27 mouse cellular contexts compared by ENCODE assay signal in genomic region chr11:107045546-107045945, GRCm38 (mm10). TPM values are rescaled to one million over a fixed set of nuclear protein-coding genes. Genes with fewer than 3 reads are reported as not detected.
"Had no signal": no experiment of that assay in that cellular context is flagged by ENCODE, and none has a peak within 500 bp of the region (broad histone marks: within the 10 kb centered on the region; RNA-seq: fewer than 3 reads in every experiment).

No protein-coding gene starts in this region.

- H3K9ac ChIP-seq: forebrain, postnatal 0 days; heart, embryonic 13.5 days; heart, embryonic 15.5 days; hindbrain, embryonic 13.5 days; hindbrain, embryonic 15.5 days; kidney, embryonic 15.5 days; limb, embryonic 13.5 days; limb, embryonic 15.5 days; liver, embryonic 15.5 days had no signal

- H3K4me3 ChIP-seq: heart, adult 2 months; heart, embryonic 13.5 days; heart, embryonic 15.5 days; hindbrain, embryonic 13.5 days; hindbrain, embryonic 15.5 days; kidney, embryonic 15.5 days; limb, embryonic 13.5 days; limb, embryonic 15.5 days; liver, embryonic 15.5 days had no signal

- DNase-seq: forebrain, postnatal 0 days; gastrocnemius, postnatal 10 days; gastrocnemius, postnatal 25 days; heart, adult 11 months; heart, adult 2 months; heart, postnatal 14 days; heart, postnatal 36 days; kidney, adult 11 months; kidney, adult 2 months; kidney, adult 9 months; kidney, postnatal 14 days; kidney, postnatal 36 days; layer of hippocampus, adult 9-11 months; layer of hippocampus, postnatal 36 days; left cerebral cortex, postnatal 4 days had no signal

- H3K4me1 ChIP-seq: hindbrain, embryonic 13.5 days; hindbrain, embryonic 15.5 days; kidney, embryonic 15.5 days; limb, embryonic 13.5 days; limb, embryonic 15.5 days had no signal

- H3K9me3 ChIP-seq: heart, embryonic 13.5 days; heart, embryonic 15.5 days; hindbrain, embryonic 13.5 days; hindbrain, embryonic 15.5 days; kidney, embryonic 15.5 days; limb, embryonic 13.5 days; limb, embryonic 15.5 days; liver, embryonic 15.5 days had no signal

- ATAC-seq: forebrain, postnatal 0 days had no signal

- H3K27ac ChIP-seq: heart, adult 2 months; heart, embryonic 13.5 days; heart, embryonic 15.5 days; hindbrain, embryonic 13.5 days; hindbrain, embryonic 15.5 days; hindbrain, postnatal 0 days; kidney, embryonic 15.5 days; kidney, postnatal 0 days; limb, embryonic 13.5 days; limb, embryonic 15.5 days had no signal

- H3K4me2 ChIP-seq: heart, embryonic 11.5 days; heart, embryonic 13.5 days; heart, embryonic 15.5 days; hindbrain, embryonic 13.5 days; hindbrain, embryonic 15.5 days; kidney, embryonic 15.5 days; limb, embryonic 13.5 days; limb, embryonic 15.5 days; liver, embryonic 15.5 days had no signal

- H3K27me3 ChIP-seq: heart, embryonic 13.5 days; heart, embryonic 15.5 days; hindbrain, embryonic 13.5 days; hindbrain, embryonic 15.5 days; kidney, embryonic 15.5 days; limb, embryonic 13.5 days; limb, embryonic 15.5 days; liver, embryonic 15.5 days had no signal

RNA-seq across cellular contexts. Expression of gene 1810010H24Rik, which starts 20.1 kb away (rescaled TPM):
- total RNA-seq: hematopoietic stem cell, adult 5-6 weeks had no signal
